Mouse (Mus musculus) brain, adult 10 weeks (tissue): ENCODE results near the gene Mtmr4. TPM values are rescaled to one million over a fixed set of nuclear protein-coding genes. Genes with fewer than 3 reads are reported as not detected.

Experiments
- polyA plus RNA-seq: library from polyadenylated mRNA; stranded (reverse); fragments of 350-450 nt; fragmentation: Illumina TruSeq; extraction: RNeasy Lipid Tissue Mini Kit (QIAGEN cat#74804); gene quantifications from one replicate; pipeline ENCODE4 v1.2.3, GENCODE M21; 2015; ENCODE audit warnings: low read depth, low replicate concordance

Gene Mtmr4
- 40.4 TPM for polyA plus RNA-seq

DNA sequence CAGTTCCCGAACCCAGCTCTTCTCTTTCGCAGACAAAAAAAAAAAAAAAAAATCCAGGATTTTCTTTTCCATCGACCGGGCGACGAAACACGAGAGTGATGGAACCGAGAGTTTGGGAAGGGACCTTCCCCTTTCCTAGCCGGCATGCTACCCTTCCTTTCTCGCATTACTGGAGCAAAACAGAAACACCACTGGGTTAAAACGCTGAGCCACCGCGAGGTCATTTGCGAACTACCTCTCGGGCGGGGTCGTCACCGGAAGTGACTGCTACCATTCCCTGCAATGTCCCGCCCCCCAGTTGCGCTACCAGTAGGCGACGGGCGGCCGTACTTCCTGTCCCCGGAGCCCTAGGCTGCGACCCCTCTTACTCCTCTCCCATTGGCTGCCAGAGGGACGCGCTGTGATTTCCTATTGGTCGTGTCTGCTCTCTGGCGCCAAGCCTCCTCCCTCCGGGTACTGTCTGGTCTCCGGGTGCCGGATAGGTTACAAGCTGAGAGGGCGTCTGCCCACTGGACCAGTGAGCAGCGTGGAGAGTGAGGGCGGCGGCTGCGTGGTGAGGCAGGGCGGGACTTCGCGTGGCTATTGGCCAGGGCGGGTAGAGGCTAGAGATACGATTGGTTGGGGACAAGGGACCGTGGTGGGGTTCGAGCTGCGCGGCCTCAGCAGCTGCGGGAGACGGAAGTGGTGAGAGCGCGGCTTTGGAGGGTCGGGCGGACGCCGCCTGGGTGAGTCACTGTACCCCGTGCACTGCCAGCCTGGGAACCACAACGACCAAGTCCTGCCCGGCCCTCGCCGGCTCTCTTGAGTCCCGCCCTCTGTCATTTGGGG is at the start of gene Mtmr4:
TSS of gene Mtmr4 (plus strand) at position 637 of the 828 bp plus-strand sequence.

DNA sequence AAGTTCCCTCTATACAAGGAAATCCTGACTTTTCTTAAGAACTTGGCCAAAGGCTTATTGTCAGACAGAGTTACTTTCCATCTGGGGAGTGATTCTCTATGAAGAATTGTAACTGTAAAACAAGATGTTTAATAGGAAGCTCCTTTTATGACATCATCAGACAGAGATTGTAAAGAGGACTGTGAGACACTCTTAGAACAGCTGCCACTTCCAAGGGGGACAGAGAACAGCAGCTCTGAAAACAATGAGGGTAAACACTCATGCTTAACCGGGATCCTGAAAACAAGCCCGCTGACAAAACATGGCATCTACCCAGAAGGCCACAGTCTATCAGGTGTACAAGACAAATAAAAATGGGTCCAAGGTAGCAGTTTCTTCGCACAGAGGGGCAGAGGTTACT is 25.5 kb upstream of the Mtmr4 start, which contains the start of gene Gm11492:
TSS of gene Gm11492 (plus strand) at position 153 of the 400 bp plus-strand sequence.

DNA sequence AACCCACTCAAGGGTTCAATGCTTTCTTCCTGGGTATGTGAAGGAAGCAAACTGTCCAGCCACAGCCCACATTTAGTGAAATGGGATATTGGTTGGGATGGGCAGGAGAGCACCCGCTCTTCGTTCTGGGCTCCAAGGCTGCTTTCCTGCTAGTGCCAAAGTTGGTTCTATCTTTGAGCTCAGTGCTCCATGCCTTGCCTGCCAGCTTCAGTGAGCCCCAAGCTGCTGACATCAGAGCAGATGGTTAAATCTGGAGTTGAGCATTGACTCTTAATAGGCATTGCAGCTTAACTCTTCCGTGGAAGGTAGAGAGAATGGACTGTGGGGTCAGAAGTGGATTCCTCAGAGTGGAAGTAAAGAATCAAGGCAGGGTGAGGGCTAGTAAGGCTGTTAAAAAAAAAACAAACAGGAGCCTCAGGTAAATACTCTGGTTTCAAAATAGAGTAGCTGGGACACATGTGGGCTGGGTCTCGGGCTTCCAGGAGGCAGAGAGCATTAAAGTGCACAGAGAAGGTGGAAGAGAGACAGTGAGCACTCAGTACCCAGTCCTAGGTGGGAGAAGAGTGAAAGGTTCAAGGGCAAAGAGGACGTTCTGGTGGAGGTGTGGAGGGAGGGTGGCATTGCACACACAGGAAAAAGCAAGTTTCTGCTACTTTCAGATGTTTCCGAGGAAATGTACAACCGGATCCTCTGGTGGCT is 23.6 kb upstream of the Mtmr4 start, which contains the start of gene Sept4:
TSS of gene Sept4 (plus strand) at position 649 of the 699 bp plus-strand sequence.

GRCm38 (mm10) chr11:87616790-87617474 is 25.0 kb downstream of the Mtmr4 start, which contains the start of gene Hsf5:
Gene Hsf5 (plus strand): TSS chr11:87617164.

DNA sequence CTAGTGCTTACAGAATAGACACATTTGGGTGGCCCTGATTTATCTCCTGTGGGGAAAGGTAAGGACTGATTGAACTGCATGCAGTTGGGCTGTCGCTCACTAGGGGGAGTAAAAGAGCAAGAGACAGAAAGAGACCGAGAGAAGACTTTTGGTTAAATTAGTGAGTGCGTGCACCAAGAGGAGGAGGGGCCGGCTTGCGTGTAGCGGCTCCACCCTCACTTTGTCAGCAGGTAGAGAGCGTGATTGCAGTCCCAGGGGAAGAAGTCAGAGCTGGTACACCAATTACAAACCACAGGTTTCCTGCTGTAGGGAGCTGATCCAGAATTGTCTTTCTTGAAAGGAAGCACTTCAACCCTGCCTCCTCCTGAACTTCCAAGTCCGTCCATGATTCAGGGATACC is 70.4 kb downstream of the Mtmr4 start, which contains the start of gene Rnf43:
TSS of gene Rnf43 (plus strand) at position 316 of the 400 bp plus-strand sequence.

Other genes starting within 250 kb of the Mtmr4 start
- 90.0 TPM for gene Ppm1e, start 233.1 kb upstream of the Mtmr4 start, polyA plus RNA-seq
- 4.5 TPM for gene Rad51c, start 187.2 kb upstream of the Mtmr4 start, polyA plus RNA-seq
- 0.52 TPM for gene Tex14, start 187.1 kb upstream of the Mtmr4 start, polyA plus RNA-seq
- not detected for gene Gm11492, start 25.5 kb upstream of the Mtmr4 start, polyA plus RNA-seq
- 375 TPM for gene Sept4, start 23.3 kb upstream of the Mtmr4 start, polyA plus RNA-seq
- gene Hsf5, start 25.0 kb downstream of the Mtmr4 start, polyA plus RNA-seq: 0.43 TPM
- 1.7 TPM for gene Rnf43, start 70.6 kb downstream of the Mtmr4 start, polyA plus RNA-seq
- 169 TPM for gene Supt4a, start 145.4 kb downstream of the Mtmr4 start, polyA plus RNA-seq
- gene Tspoap1, start 168.4 kb downstream of the Mtmr4 start, polyA plus RNA-seq: 145 TPM
- not detected for gene Mpo, start 201.4 kb downstream of the Mtmr4 start, polyA plus RNA-seq
- 3.9 TPM for gene Lpo, start 236.1 kb downstream of the Mtmr4 start, polyA plus RNA-seq